Mouse (Mus musculus): ENCODE measurements around the gene Pwp2. TPM values are rescaled to one million over a fixed set of nuclear protein-coding genes. Genes with fewer than 3 reads are reported as not detected.
A peak's percentile ranks its signal among the peaks of the same experiment; 100 is the strongest.

Pwp2 gene
- total RNA-seq, 4 experiments from 2014 or later = 11.1 to 12.3 (median 11.6) TPM

GRCm38 (mm10) chr10:78171057-78171456 is 13.9 kb downstream of the Pwp2 start:
- no peak for DNase-seq (ENCODE audit: low spot score)

- DNase-seq (ENCODE audit: low spot score) = no peak
Measured at GRCm38 (mm10) chr10:78170445-78170844, 14.5 kb downstream of the Pwp2 start.

- DNase-seq (ENCODE audit: low spot score) = peak; percentile 99
Measured at GRCm38 (mm10) chr10:78169281-78170042, 15.5 kb downstream of the Pwp2 start, which contains the start of gene D10Jhu81e. D10Jhu81e (minus strand) TSS chr10:78169782.

- no peak for DNase-seq (ENCODE audit: low spot score)
Measured at GRCm38 (mm10) chr10:78168792-78169191, 16.2 kb downstream of the Pwp2 start.

GRCm38 (mm10) chr10:78167775-78168174 is 17.2 kb downstream of the Pwp2 start:
- DNase-seq (ENCODE audit: low spot score) = no peak

- DNase-seq (ENCODE audit: low spot score) = no peak
Measured at GRCm38 (mm10) chr10:78167333-78167732, 17.6 kb downstream of the Pwp2 start.

- no peak for DNase-seq (ENCODE audit: low spot score)
Measured at GRCm38 (mm10) chr10:78165256-78166005, 19.5 kb downstream of the Pwp2 start.

GRCm38 (mm10) chr10:78164786-78165185 is 20.2 kb downstream of the Pwp2 start:
- DNase-seq (ENCODE audit: low spot score) = no peak

GRCm38 (mm10) chr10:78163923-78164322 is 21.0 kb downstream of the Pwp2 start:
- peak; percentile 79 for DNase-seq (ENCODE audit: low spot score)

GRCm38 (mm10) chr10:78163241-78163640 is 21.7 kb downstream of the Pwp2 start:
- no peak for DNase-seq (ENCODE audit: low spot score)

GRCm38 (mm10) chr10:78162646-78163045 is 22.3 kb downstream of the Pwp2 start:
- no peak for DNase-seq (ENCODE audit: low spot score)

GRCm38 (mm10) chr10:78161096-78161495 is 23.9 kb downstream of the Pwp2 start:
- no peak for DNase-seq (ENCODE audit: low spot score)

- no peak for DNase-seq (ENCODE audit: low spot score)
Measured at GRCm38 (mm10) chr10:78160369-78161095, 24.4 kb downstream of the Pwp2 start.

GRCm38 (mm10) chr10:78159906-78160305 is 25.0 kb downstream of the Pwp2 start:
- peak; percentile 90 for DNase-seq (ENCODE audit: low spot score)

- peak; percentile 46 for DNase-seq (ENCODE audit: low spot score)
Measured at GRCm38 (mm10) chr10:78159252-78159878, 25.6 kb downstream of the Pwp2 start.

GRCm38 (mm10) chr10:78158041-78158440 is 26.9 kb downstream of the Pwp2 start:
- DNase-seq (ENCODE audit: low spot score) = no peak

GRCm38 (mm10) chr10:78156926-78157325 is 28.0 kb downstream of the Pwp2 start:
- no peak for DNase-seq (ENCODE audit: low spot score)

GRCm38 (mm10) chr10:78148834-78149766 is 35.8 kb downstream of the Pwp2 start:
- no peak for DNase-seq (ENCODE audit: low spot score)

- DNase-seq (ENCODE audit: low spot score) = no peak
Measured at GRCm38 (mm10) chr10:78147908-78148441, 37.0 kb downstream of the Pwp2 start.
